Mouse (Mus musculus): ENCODE data around the gene Dnah6. TPM values are rescaled to one million over a fixed set of nuclear protein-coding genes. Genes with fewer than 3 reads are reported as not detected.

Dnah6 gene
- total RNA-seq, 4 experiments from 2014 or later: 0.06 to 0.07 TPM; not detected in 2

GRCm38 (mm10) chr6:73020061-73020460 lies 201.4 kb downstream of the Dnah6 start:
- no peak for DNase-seq

GRCm38 (mm10) chr6:73018725-73019280 lies 202.6 kb downstream of the Dnah6 start:
- DNase-seq: peak; percentile 59

- no peak for DNase-seq
Measured at GRCm38 (mm10) chr6:73014317-73015160, 206.9 kb downstream of the Dnah6 start.

- no peak for DNase-seq
Measured at GRCm38 (mm10) chr6:73012931-73013330, 208.5 kb downstream of the Dnah6 start.

GRCm38 (mm10) chr6:73011827-73012226 lies 209.6 kb downstream of the Dnah6 start:
- DNase-seq: no peak

- peak; percentile 18 for DNase-seq
Measured at GRCm38 (mm10) chr6:73010073-73010472, 211.4 kb downstream of the Dnah6 start.

GRCm38 (mm10) chr6:73003601-73004000 lies 217.8 kb downstream of the Dnah6 start:
- DNase-seq: no peak

GRCm38 (mm10) chr6:73002391-73002790 lies 219.1 kb downstream of the Dnah6 start:
- no peak for DNase-seq

GRCm38 (mm10) chr6:72998809-72999208 lies 222.6 kb downstream of the Dnah6 start:
- no peak for DNase-seq

GRCm38 (mm10) chr6:72993688-72994082 lies 227.8 kb downstream of the Dnah6 start:
- no peak for DNase-seq

GRCm38 (mm10) chr6:72993054-72993687 lies 228.3 kb downstream of the Dnah6 start:
- DNase-seq: no peak

GRCm38 (mm10) chr6:72990206-72990605 lies 231.2 kb downstream of the Dnah6 start:
- no peak for DNase-seq

- DNase-seq: no peak
Measured at GRCm38 (mm10) chr6:72989028-72989736, 232.3 kb downstream of the Dnah6 start.

GRCm38 (mm10) chr6:72982506-72982905 lies 238.9 kb downstream of the Dnah6 start:
- DNase-seq: no peak

GRCm38 (mm10) chr6:72981851-72982250 lies 239.6 kb downstream of the Dnah6 start:
- no peak for DNase-seq

- DNase-seq: peak; percentile 23
Measured at GRCm38 (mm10) chr6:72981124-72981651, 240.3 kb downstream of the Dnah6 start.

GRCm38 (mm10) chr6:72976866-72977265 lies 244.6 kb downstream of the Dnah6 start:
- no peak for DNase-seq

GRCm38 (mm10) chr6:72971074-72971473 lies 250.4 kb downstream of the Dnah6 start:
- no peak for DNase-seq

- DNase-seq: no peak
Measured at GRCm38 (mm10) chr6:72969787-72970186, 251.7 kb downstream of the Dnah6 start.
